Mouse (Mus musculus) embryonic facial prominence, embryonic 11.5 days (tissue): ENCODE data around the gene Gm10961. TPM values are rescaled to one million over a fixed set of nuclear protein-coding genes. Genes with fewer than 3 reads are reported as not detected.
A peak's percentile ranks its signal among the peaks of the same experiment; 100 is the strongest.
"Not testable (repeated sequence)": the region's sequence is repeated elsewhere in the genome, so short reads cannot be mapped to it uniquely, and the experiment has no call there.

Experiments
- ATAC-seq: fragments of 200-750 bp; cut with Nextera tagmentation; replicated peaks from 2 replicates; pipeline ENCODE4 v1.8.0; 2017; ENCODE audit warnings: low read depth; ENCODE audit not compliant: insufficient number of reproducible peaks, low FRiP score, low TSS enrichment
- DNase-seq: peaks from one replicate; pipeline ENCODE4 v3.0.0-alpha.2; 2015; ENCODE audit warnings: low spot score
- H3K27ac ChIP-seq: fragments of 300-500 bp; sonication (generic); replicated peaks from 2 replicates; pipeline ENCODE4 v1.5.1; 2014; ENCODE audit warnings: mild to moderate bottlenecking, low read depth, low read length, control low read depth
- H3K27me3 ChIP-seq: fragments of 300-500 bp; sonication (generic); 2 replicates; pipeline ENCODE4 v1.6.1; 2014; ENCODE audit warnings: mild to moderate bottlenecking, low read length, moderate library complexity, mixed read lengths; ENCODE audit not compliant: control insufficient read depth, insufficient read depth
- H3K36me3 ChIP-seq: fragments of 300-500 bp; sonication (generic); replicated peaks from 2 replicates; pipeline ENCODE4 v1.6.1; 2014; ENCODE audit warnings: low read depth, mild to moderate bottlenecking, low read length, moderate library complexity, mixed read lengths; ENCODE audit not compliant: control insufficient read depth, insufficient read depth
- H3K4me1 ChIP-seq: fragments of 300-500 bp; sonication (generic); 2 replicates; pipeline ENCODE4 v1.6.1; 2014; ENCODE audit warnings: low read length, mixed read lengths; ENCODE audit not compliant: control insufficient read depth, insufficient read depth
- H3K4me2 ChIP-seq: fragments of 300-500 bp; sonication (generic); 2 replicates; pipeline ENCODE4 v1.6.1; 2014; ENCODE audit warnings: low read depth, mild to moderate bottlenecking, control low read depth, low read length, moderate library complexity
- H3K4me3 ChIP-seq: fragments of 300-500 bp; sonication (generic); 2 replicates; pipeline ENCODE4 v1.5.1; 2014; ENCODE audit warnings: low read depth, low read length, control low read depth
- H3K9ac ChIP-seq: fragments of 300-500 bp; sonication (generic); replicated peaks from 2 replicates; pipeline ENCODE4 v1.6.1; 2014; ENCODE audit warnings: mild to moderate bottlenecking, control low read depth, low read length
- H3K9me3 ChIP-seq: fragments of 300-500 bp; sonication (generic); replicated peaks from 2 replicates; pipeline ENCODE4 v1.6.1; 2016; ENCODE audit warnings: mild to moderate bottlenecking, low read length, inconsistent platforms, mixed read lengths; ENCODE audit not compliant: control insufficient read depth
- WGBS: fragments of 180-500 bp; shearing (Covaris S2); extraction: QIAGEN DNeasy Blood & Tissue Kit; methylation state at CpG from one replicate; pipeline ENCODE4 v1.1.7; 2014; 5-methylcytosine and 5-hydroxymethylcytosine counted together
- polyA plus RNA-seq: library from polyadenylated mRNA; unstranded; fragments of >200 nt; fragmentation: Nextera tagmentation; extraction: Ambion mirVana; gene quantifications from 2 replicates; pipeline ENCODE4 v1.2.1, GENCODE M21; 2014

Gm10961 gene
- polyA plus RNA-seq, 1 experiment from 2014 or later: not detected

GRCm38 (mm10) chr3:107631523-107631958 lies 419 bp downstream of the Gm10961 start, which contains the start of gene Strip1:
TSS of gene Strip1 (minus strand) at chr3:107631694.
- Histone ChIP-seq H3K9me3 (no peaks in the 10 kb centered on the region), H3K27me3 (no peaks in the 10 kb centered on the region), H3K9ac (peak within 1 kb of the TSS; percentile 97), H3K4me3 (peak within 1 kb of the TSS; percentile 99), H3K27ac (peak within 1 kb of the TSS; percentile 88), H3K4me1 (no peaks in the 10 kb centered on the region), H3K4me2 (peak within 1 kb of the TSS; percentile 57), H3K36me3 (peaks cover 2% of the 10 kb centered on the region; the same call in 1 of the 2 replicates)
- peak; percentile 97 for DNase-seq
- WGBS: under 1% methylated on average over 33 of the region's 35 CpGs
- ATAC-seq: peak; percentile 91

DNA sequence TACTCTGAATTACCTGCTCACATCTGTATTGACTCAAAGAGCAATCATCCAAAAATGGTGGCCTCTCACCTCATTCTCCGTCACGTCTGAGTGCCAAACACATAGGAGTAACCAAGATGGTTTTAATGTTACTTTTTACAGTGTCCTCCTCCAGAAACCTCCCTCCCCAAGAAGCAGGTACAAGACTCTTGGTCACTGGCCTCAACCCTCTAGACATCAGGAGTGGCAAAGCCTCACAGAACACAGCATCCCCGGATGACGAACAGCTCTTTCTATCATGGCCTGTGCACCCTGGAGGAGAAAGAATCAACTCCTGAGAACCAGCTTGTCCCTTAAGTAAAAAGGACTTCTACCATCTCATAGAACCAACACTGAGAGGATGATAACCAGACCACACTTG lies 1.7 kb downstream of the Gm10961 start:
- H3K36me3 ChIP-seq: no peaks in the 10 kb centered on the region; the same call in 1 of the 2 replicates
- ATAC-seq (no peak), DNase-seq (no peak)
- H3K4me2 ChIP-seq: no peak overlapping the region
- H3K27ac ChIP-seq: no peak overlapping the region
- no peak overlapping the region for H3K4me3 ChIP-seq
- H3K9ac ChIP-seq: no peak overlapping the region
- WGBS: 93% methylated on average over 4 of the region's 4 CpGs
- no peaks in the 10 kb centered on the region for H3K27me3 ChIP-seq
- H3K4me1 ChIP-seq: no peaks in the 10 kb centered on the region
- H3K9me3 ChIP-seq: no peaks in the 10 kb centered on the region

DNA sequence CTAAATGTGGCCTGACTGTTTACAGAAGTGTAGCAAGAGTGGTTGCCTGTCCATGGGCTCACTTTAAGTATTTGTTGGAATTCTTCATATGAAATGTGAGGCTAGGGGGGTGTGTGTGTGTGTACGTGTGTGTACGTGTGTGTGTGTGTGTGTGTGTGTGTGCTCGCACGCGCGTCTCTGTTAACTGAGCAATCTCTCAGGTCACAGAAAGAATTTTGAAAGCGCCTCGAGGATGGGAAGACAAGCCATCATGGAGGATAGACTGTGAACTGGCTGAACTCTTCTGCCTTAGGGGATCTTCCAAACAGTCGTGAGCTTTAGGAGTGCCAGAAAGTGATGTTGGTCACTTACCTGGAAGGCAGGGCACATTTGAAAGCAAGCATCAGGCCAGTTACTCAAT lies 2.8 kb downstream of the Gm10961 start:
- Histone ChIP-seq H3K27me3 (no peaks in the 10 kb centered on the region), H3K36me3 (no peaks in the 10 kb centered on the region), H3K4me3 (no peak overlapping the region), H3K4me1 (no peaks in the 10 kb centered on the region), H3K9me3 (no peaks in the 10 kb centered on the region), H3K4me2 (no peak overlapping the region), H3K27ac (no peak overlapping the region), H3K9ac (no peak overlapping the region)
- no peak for ATAC-seq
- 86% methylated on average over 9 of the region's 9 CpGs for WGBS
- no peak for DNase-seq

DNA sequence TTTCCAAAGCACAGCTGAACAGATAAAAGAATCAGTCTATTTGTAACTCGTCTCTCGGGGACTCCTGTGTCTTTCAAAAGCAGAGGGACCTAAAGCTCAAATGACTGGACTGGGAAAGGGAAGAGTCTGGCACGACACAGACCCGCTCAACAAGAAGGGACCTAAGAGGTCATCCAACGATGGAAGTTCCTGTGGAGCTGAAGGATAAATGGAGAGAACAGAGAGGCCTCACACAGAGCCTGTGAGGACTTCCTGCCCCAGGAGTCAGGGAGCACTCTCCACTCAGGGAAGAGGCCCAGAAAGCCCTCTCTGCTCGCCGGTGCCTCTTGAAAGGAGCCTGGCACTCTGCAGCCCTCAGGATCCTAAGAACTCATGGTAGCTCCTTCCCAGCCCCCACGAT lies 4.7 kb downstream of the Gm10961 start:
- H3K4me1 ChIP-seq: no peaks in the 10 kb centered on the region
- ATAC-seq (no peak), DNase-seq (no peak)
- no peaks in the 10 kb centered on the region for H3K36me3 ChIP-seq
- no peak overlapping the region for H3K4me3 ChIP-seq
- H3K27ac ChIP-seq: no peak overlapping the region
- WGBS: 49% methylated on average over 8 of the region's 8 CpGs
- no peak overlapping the region for H3K9ac ChIP-seq
- no peaks in the 10 kb centered on the region for H3K27me3 ChIP-seq
- no peaks in the 10 kb centered on the region for H3K9me3 ChIP-seq
- H3K4me2 ChIP-seq: no peak overlapping the region

GRCm38 (mm10) chr3:107636236-107636635 lies 5.1 kb downstream of the Gm10961 start:
- 78% methylated on average over 3 of the region's 3 CpGs for WGBS
- H3K4me3 ChIP-seq: no peak overlapping the region
- no peaks in the 10 kb centered on the region for H3K27me3 ChIP-seq
- ATAC-seq (no peak), DNase-seq (no peak)
- H3K4me2 ChIP-seq: no peak overlapping the region
- H3K9me3 ChIP-seq: no peaks in the 10 kb centered on the region
- no peaks in the 10 kb centered on the region for H3K4me1 ChIP-seq
- no peak overlapping the region for H3K27ac ChIP-seq
- H3K9ac ChIP-seq: no peak overlapping the region
- no peaks in the 10 kb centered on the region for H3K36me3 ChIP-seq

DNA sequence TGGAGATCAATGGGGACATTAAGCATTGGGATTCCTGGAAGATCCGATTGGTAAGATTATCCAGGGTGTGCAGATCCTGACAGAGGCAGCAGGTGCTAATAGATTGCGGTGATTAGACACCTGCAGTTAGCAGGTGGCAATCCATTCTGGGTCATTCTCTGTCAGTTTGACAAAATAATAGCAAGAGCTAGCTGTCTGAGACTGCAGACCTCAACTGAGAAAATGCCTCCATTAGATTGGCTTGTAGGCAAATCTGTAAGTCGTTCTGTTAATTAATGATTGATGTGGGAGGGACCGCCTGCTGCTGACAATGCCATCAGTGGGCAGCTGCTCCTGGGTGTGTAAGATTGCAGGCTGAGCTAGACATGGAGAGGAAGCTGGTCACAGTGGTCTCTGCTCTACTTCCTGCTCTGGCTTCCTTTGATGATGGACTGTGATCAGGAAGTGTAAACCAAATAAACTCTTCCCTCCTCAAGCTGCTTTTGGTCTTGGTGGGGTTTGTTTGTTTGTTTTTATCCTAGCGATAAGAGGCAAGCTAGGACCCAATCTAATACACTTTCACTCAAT lies 6.6 kb downstream of the Gm10961 start:
- no peak overlapping the region for H3K4me2 ChIP-seq
- H3K27me3 ChIP-seq: no peaks in the 10 kb centered on the region
- DNase-seq: no peak
- no peak overlapping the region for H3K27ac ChIP-seq
- no peak overlapping the region for H3K9ac ChIP-seq
- H3K36me3 ChIP-seq: no peaks in the 10 kb centered on the region
- H3K4me1 ChIP-seq: no peaks in the 10 kb centered on the region
- WGBS: 78% methylated on average over 5 of the region's 5 CpGs
- H3K4me3 ChIP-seq: no peak overlapping the region
- H3K9me3 ChIP-seq: no peaks in the 10 kb centered on the region
- ATAC-seq: no peak

GRCm38 (mm10) chr3:107646947-107647346 lies 15.8 kb downstream of the Gm10961 start:
- no peaks in the 10 kb centered on the region for H3K4me1 ChIP-seq
- WGBS: 84% methylated on average over 3 of the region's 3 CpGs
- no peak overlapping the region for H3K4me2 ChIP-seq

DNA sequence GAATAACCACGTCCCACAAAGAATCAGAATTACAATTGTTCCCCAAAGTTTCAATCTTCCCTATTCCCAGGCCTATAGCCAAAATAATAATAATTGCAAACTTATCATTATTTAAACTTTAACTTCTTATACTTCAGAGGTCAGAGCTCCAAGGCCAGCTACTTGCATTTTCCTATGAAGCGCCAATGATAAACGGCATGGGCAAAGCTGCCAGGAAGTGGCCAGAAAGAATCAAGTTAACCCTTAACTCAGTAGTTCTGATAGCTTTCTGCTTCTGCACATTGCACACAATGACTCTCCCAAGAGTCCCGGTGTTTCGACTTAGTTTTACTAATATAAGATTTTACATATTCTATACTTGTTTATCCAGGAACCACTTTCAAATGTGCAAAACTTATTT lies 19.2 kb downstream of the Gm10961 start:
- not testable (repeated sequence) for DNase-seq, ATAC-seq

More at GRCm38 (mm10) chr3:107646947-107647346, 15.8 kb downstream of the Gm10961 start:
- Histone ChIP-seq H3K9me3 (no peaks in the 10 kb centered on the region), H3K27me3 (no peaks in the 10 kb centered on the region), H3K4me3 (no peak overlapping the region), H3K9ac (no peak overlapping the region), H3K27ac (no peak overlapping the region), H3K36me3 (no peaks in the 10 kb centered on the region)
- ATAC-seq (no peak), DNase-seq (no peak)

More for the DNA sequence above, 19.2 kb downstream of the Gm10961 start:
- WGBS: 75% methylated on average over 5 of the region's 5 CpGs
- H3K36me3 ChIP-seq, H3K9ac ChIP-seq, H3K27ac ChIP-seq, H3K4me2 ChIP-seq, H3K27me3 ChIP-seq, H3K4me1 ChIP-seq, H3K4me3 ChIP-seq, H3K9me3 ChIP-seq: not testable (repeated sequence)
